Mouse (Mus musculus) olfactory bulb, adult 2 months (tissue): ENCODE results near the gene Fam13a.

Experiments
- CTCF ChIP-seq: fragments of 200-500 bp; IDR thresholded peaks from 2 replicates; pipeline ENCODE4 v1.5.1; 2012; ENCODE audit warnings: low read depth, mild to moderate bottlenecking, low read length, moderate library complexity; ENCODE audit not compliant: insufficient read depth
- POLR2A ChIP-seq: fragments of 200-500 bp; IDR thresholded peaks from 2 replicates; pipeline ENCODE4 v1.6.1; 2012; ENCODE audit warnings: mild to moderate bottlenecking, low read depth, low read length, moderate library complexity; ENCODE audit not compliant: insufficient read depth

DNA sequence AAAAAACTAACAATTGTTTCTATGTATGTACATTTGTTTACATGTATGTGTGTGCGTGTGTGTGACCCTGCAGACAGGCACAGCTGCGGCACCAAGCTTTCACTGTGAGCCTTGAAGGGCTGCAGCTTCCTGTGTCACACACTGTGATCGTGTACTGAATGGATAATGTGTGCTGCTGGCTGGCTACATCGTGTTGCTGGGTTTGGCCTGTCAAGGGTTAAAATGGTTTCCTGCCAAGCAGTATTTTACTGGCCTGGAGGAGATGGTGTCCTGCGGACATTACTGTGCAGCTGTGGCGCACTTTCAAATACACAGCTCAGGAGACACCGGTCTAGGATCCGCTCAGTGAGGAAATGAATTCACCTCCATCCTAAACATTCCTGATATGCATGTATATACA, 121.2 kb downstream of the Fam13a start:
- no peak for TF ChIP-seq CTCF
- TF ChIP-seq POLR2A, result no peak
